Mouse (Mus musculus): Measurements from ENCODE around the gene Calhm5. TPM values are rescaled to one million over a fixed set of nuclear protein-coding genes. Genes with fewer than 3 reads are reported as not detected.

Calhm5 gene
- total RNA-seq (2015; ENCODE audit: low replicate concordance): 0.38 TPM in 1 of 2 replicates, not detected in the other
- total RNA-seq (2017; ENCODE audit: low replicate concordance): not detected in 2 replicates

DNA sequence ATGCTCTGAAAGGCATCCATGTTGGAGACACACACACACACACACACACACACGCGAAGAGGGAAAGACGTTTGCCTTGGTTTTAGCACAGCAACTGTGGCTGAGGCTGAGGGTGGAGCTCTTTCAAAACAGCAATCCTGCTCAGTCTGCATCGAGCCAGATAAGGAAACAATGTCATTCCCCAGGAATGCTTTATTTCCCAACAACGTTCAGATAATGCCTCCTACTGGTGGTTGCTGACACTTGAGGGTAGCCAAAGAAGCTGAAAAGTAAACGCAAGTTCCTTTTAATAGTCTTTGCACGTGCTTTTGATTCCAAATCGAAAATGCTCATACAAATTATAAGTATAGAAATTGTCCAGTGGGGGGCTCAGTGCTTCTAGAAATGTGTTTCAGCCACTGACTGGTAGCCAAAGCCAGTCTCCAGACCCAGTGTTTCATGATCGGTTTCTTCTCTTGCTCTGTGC, at the start of gene Calhm5:
Calhm5 (minus strand) TSS at position 102 of the 466 bp plus-strand sequence.
- no peak for ATAC-seq (replicated peaks; ENCODE audit: low FRiP score, poor library complexity, severe bottlenecking)

DNA sequence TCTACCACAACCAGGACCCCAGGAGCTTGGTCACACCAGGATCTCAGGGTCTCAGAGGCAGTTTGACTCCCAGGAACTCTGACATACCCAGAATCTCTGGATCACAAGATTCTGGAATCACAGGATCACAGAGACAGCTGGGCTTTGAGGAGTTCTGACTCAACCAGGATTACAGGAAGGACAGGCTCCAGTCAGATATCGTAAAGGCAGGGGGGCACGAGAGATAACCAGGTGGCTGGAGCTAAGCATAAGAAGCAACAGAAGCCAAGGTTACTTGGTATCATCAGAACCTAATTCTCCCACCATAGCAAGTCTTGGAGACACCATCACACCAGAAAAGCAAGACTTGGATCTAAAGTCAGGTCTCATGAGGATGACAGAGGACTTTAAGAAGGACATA, 45.4 kb upstream of the Calhm5 start:
- ATAC-seq (replicated peaks; ENCODE audit: low FRiP score, poor library complexity, severe bottlenecking): no peak

DNA sequence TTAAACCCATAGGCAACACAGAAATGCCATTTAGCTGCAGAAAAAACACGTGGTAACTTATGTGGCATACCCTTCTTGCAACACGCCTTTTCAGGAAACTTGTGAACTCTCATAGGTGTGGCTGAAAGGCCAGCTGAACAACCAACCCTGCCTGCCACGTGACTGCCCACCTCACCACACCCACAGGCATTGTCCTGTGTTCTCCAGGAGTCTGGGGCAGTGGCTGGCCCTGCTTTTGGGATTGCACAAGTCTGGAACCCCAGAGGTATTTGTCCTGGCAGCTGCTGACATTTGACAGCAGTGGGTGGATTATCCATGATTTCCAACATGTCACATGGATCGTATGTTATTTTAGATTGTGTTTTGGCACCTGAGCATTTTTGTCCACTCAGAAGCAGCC, 43.4 kb upstream of the Calhm5 start:
- no peak for ATAC-seq (replicated peaks; ENCODE audit: low FRiP score, poor library complexity, severe bottlenecking)

DNA sequence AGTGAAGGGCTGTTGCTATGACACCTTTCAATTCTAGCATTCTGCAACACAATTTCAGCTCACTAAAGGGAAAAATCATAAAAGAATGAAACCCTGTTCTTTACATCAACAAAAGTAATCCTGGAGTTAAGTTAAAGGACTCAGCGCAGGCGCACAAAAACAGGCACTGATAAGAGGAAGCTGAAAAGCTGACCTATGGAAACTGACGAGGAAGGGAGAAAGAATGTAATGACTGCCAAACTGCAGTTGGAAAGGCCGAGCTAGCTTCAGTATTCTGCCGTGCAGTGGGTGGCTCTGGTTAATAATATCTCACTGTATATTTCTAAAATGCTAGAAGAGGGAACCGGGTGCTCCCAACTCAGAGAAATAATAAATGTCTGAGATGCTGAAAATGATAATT, 41.7 kb upstream of the Calhm5 start:
- no peak for ATAC-seq (replicated peaks; ENCODE audit: low FRiP score, poor library complexity, severe bottlenecking)

DNA sequence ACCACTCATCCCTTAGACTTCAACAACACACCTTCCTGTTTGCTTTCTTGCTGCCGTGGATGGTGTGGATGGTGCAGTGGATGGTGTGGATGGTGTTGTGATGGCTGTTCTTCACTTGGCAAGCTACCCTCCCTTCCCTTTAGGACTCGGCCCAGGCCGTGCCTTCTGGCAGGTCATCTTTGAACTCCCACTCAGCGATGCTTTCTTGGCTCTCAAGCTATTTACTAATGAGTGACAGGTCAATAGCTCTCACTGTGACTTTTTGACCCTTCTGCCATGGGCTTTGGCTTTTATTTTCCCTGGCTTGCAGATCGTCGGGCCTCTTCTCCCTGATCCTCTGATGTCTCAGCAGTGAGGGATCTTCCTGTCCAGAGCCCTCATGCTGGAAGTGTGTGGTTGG, 40.1 kb upstream of the Calhm5 start:
- ATAC-seq (replicated peaks; ENCODE audit: low FRiP score, poor library complexity, severe bottlenecking): no peak

DNA sequence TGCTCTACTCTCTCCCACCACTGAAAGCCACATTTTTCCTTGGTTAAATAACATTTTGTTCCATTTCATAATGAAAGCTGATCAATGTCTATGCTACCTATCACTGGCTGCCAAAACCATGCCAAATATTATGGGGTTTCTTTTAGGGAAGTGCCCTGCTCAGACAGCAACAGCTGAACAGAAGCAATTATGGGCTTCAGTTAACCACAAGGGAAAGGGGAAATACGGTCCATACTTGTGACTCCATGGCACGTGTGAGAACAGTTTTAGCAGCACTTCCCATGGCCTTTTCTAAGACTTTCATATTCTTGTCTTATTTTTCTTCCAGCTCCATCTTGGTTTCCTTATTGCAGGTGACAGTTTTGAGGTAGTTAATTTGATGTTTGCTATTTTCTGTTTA, 35.0 kb upstream of the Calhm5 start:
- no peak for ATAC-seq (replicated peaks; ENCODE audit: low FRiP score, poor library complexity, severe bottlenecking)

DNA sequence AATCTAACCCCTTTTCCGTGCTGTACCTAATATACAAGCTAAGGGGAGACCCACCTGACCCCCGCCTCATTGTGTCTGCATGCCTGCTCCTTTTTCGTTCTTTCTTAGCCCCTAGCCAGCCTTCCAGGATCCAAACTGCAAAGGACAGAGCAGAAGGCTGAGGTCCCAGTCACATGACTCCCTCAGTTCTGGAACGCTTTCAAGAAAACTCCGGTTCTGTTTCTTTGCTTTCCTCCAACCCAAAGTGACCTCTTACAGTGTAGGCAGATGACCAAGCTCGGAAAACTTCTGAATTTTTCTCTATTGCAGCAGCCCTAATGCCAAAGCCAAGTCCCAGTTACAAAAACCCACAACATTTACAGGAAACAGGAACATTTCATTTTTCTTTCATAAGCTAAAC, 32.1 kb upstream of the Calhm5 start:
- ATAC-seq (replicated peaks; ENCODE audit: low FRiP score, poor library complexity, severe bottlenecking): no peak

DNA sequence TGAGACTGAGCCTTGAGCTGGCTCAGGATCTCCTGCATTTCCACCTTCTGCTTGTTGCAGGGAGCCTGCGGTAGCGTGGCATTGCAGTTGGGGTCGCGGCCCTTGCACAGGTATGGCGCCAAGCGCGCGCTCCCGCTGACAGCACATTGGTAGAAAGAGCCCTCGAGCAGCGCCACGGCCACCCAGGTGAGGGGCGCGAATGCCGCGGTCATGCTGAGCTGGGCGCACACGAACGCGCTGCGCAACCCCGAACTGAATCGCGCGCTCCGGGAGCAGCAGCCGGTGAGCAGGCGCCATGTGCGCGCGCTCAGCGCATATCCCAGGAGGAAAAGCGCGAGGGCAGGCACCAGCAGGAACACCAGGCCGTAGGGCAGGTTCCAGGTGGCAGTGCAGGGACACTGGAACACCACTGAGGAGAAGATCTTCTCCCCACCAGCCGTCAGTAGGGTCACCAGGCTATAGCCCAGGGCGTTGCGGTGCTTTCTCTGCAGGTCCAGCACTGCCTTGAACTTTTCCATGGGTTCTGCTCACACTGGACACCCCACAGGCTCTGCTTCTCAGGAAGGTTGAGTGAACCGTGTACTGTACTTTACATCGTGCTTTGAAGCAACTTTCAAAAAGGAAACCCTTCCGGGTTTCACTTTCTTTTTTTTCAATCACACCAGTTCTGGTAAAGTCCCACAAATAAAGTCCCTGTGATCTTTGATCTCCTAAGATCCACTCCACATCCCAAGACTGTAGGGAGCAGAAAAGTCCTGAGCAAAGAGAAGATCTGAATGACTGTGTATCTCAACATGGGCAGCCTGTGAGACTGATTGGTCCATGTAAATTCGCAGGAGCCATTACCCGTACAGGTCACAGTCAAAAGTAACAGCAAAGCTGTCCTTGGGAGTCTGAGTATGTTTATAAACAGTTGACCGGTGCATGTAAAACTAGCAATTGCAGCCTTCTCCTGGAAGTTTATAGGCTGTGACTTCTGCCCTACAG, 31.4 kb upstream of the Calhm5 start, which contains the start of gene Calhm6:
Calhm6 (minus strand) TSS at position 593 of the 987 bp plus-strand sequence.
- ATAC-seq (replicated peaks; ENCODE audit: low FRiP score, poor library complexity, severe bottlenecking): no peak

DNA sequence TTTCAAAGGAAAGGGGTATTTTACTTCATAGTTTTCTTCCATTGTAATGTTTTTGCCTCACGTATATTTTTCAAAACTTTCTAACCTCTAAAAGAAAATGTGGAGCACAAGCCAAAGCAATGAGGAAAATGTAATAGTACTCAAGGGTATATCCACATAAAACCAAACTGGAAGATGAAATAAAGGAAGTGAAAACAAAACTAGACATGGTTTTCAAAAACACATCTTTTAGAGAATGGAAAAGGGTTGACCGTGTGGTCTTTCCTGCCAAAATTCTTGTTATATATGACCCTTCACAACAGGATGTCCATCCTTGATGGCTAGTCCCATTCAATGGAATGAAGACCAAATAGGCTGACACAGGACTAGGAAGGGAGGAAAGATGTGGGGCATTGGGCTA, 22.1 kb upstream of the Calhm5 start:
- ATAC-seq (replicated peaks; ENCODE audit: low FRiP score, poor library complexity, severe bottlenecking): no peak

DNA sequence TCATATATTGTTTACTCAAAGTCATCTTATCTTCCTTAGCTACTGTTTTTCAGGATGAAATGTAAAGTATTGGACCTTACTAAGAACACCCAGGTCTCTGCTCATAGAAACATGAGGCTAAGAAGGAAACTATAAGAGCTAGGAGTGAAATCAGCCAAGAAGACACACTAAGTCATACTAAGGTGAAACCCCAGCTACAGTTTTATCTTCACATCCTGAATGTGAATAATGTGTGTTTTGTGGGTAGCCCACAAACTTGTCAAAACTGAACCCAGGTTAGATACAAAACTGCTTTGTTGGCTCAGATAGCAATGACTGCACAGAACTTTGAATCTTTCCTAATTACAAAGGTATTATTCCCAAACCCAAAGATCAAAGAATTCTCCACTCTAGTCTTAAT, 21.5 kb upstream of the Calhm5 start:
- no peak for ATAC-seq (replicated peaks; ENCODE audit: low FRiP score, poor library complexity, severe bottlenecking)

DNA sequence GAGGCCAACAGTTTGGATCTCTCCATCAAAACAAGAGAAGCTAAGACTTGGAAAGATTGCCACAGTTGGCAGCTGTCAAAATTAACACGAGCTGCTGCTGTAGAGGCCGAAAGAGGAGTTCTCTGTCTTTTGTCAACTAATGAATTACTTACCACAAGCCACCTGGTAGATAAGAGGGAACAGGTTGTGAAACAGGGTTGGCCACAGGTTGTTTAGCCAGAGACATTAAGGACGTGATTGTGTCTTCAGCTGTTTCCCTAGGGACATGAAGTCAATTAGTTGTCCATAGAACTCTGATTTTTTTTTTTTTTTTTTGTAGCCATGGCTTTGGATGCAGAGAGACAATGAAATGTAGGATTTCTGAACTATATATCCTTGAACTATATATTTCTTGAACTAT, 20.8 kb upstream of the Calhm5 start:
- ATAC-seq (replicated peaks; ENCODE audit: low FRiP score, poor library complexity, severe bottlenecking): no peak

DNA sequence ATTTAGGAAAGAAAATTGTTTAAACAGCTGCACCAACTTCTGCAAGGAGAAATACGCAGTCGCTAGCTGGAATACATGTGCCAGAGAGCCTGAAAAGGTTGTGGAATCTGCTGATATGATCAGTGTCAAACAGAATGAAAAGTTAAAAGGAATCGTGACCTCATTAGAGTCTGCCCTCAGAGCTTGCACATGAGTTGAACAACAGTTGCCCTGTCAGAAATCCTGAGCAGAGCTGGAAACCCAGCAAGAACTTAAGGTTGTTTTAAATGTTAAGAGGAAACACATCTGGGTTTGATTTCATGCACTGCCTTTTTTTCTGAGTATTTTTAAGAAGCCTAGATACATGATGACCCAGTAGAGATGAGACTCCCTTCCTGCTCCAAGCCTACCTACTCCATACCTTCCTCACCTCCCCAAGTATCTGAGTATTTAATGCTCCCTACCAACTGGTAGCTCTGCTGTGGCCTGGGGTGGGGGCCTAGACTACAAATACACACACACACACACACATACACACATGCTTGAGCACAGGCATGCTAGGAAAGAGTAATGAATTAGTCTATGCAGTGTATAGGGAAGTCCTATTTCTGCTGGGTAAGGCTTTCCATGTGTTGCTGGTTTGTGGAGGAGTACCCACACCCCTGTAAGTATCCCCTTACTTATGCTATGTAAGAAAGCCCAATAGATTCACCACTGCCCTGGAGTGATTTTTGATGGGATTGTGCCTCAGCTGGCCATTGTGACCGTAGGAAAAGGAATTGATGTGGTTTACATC, 15.8 kb upstream of the Calhm5 start:
- ATAC-seq (replicated peaks; ENCODE audit: low FRiP score, poor library complexity, severe bottlenecking): no peak

DNA sequence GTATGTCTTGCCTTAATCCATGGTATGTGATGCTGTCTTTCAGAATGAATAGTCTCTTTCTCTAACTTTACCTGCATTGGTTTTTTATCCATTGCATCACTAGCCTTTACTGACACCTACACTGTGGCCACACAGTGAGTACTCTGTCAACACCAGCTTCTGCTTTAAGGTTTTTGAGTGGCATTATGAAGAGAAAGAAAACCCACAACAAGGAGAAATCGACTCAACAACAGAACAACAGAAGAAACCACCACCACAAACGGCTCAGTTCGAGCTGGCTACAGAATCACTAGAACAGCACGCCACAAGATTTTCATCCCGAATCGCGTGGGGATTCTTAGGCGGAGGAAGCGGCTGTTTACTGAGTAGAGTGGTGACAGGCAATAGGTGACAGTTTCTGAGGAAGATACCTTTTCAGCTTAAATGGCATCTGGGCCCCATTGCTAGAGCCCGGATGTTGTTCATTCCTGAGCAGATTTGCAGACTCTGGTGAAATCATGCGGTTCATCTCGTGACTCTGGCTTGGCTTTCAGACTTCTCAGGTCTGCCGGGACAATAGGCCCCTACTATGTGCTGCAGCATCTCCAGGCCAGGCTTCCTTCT, 14.6 kb upstream of the Calhm5 start:
- ATAC-seq (replicated peaks; ENCODE audit: low FRiP score, poor library complexity, severe bottlenecking): no peak

DNA sequence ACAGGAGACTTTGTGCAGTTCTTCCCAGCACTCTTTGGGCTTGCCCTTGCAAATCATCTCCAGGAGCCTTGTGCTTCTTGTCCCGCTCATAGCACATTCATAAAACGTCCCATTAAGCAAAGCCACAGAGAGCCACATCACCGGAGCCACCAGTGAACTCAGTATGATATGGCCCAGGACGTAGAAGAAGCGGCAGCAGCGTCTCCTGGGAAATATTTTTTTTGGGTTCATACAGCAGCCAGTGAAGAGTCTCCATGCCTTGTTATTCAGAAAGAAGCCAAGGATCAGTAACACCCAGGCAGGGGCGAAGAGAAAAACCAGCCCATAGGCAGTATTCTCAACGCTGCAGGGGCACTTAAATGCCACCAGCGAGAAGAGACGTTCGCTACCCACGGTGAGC, 355 bp downstream of the Calhm5 start:
- no peak for ATAC-seq (replicated peaks; ENCODE audit: low FRiP score, poor library complexity, severe bottlenecking)

DNA sequence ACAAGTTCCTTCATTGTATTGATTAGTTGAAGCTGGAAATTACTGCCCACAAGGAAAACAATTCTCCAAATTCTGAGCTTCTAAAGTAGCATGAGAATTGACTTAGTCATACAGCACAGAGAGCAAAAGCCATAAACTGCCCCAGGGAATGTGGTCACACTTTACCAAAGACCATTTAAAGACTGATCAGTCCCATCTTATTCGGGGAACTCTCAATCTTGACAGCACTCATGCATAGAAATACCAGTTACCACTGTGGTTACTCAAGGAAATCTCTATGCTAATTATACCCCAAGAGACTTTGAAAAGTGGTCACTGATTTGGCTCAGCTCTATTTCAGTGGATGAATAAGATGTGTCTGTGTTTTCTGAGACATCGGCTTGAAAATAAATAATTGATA, 1.2 kb downstream of the Calhm5 start:
- ATAC-seq (replicated peaks; ENCODE audit: low FRiP score, poor library complexity, severe bottlenecking): no peak

DNA sequence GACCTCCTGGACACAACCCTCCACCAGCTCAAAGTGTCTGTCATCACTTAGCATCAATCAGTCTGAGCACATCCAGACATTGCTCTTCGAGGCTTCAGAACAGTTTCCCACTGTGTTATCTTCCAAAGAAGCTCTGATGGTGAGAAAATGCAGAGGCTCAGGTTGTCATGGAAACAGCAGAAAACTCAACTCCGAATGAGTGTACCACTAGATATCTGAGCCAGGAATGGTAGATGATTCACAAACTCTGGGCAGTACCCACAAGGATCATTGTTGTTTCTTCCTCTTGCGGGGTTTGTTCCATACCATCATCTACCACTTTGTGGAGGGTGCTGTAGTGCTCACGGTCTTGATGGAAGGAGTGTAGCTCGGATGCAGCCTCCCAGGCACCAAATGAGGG, 4.4 kb downstream of the Calhm5 start:
- no peak for ATAC-seq (replicated peaks; ENCODE audit: low FRiP score, poor library complexity, severe bottlenecking)

DNA sequence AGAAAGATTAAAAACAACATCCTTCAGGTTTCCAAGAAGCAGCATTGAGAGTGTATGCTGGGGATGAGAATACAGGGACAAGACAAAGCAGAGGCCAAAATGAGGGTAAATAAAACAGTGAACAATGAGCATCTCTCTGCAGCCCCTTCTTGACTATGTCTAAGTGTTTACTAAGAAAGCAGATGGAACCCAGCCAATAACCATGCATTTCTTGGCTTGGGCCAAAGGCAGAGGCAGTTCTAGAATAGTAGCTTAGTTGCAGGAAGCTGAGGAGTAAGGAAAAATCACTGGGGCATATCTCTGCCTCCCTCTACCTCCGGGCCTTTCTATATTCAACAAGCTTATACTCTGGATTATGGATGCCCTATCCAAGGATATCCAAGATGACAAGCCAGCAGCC, 5.8 kb downstream of the Calhm5 start:
- ATAC-seq (replicated peaks; ENCODE audit: low FRiP score, poor library complexity, severe bottlenecking): no peak

DNA sequence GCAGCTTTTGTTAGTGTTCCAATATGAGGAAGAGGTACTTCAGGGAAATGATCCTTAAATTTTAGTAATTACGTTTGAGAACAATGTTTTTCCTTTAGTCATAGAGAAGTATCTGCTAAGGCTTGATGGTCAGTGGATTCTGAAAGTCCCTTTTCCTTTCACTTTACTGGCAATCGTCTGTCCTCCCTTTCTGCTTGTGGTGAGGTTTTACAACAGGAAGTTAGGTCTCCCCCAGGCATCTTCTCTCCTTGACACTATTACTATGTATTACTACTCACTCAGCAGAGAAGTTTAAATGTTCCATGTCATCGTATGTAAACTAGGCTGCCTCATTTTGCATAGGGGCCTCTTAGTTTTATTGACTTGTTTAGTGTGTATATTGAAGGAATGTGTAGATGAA, 6.8 kb downstream of the Calhm5 start:
- ATAC-seq (replicated peaks; ENCODE audit: low FRiP score, poor library complexity, severe bottlenecking): no peak

DNA sequence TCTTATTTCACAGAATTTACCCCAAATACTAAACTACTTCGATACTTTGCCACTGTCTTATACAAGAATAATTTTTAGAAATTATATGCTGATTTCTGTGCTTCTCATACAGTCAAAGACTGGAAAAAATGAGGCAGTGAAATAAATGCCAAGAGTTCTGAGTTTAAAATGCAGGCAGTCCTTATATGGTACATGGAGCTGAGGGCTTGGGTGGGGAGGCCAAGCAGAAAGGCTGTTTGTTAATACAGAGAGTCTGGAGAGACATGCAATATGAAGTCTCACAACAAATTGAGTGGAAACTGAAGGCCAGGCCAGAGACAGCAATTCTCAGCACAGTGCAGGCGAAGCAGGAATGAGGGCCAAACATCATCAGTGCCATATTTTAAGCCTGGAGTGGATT, 7.8 kb downstream of the Calhm5 start:
- no peak for ATAC-seq (replicated peaks; ENCODE audit: low FRiP score, poor library complexity, severe bottlenecking)

DNA sequence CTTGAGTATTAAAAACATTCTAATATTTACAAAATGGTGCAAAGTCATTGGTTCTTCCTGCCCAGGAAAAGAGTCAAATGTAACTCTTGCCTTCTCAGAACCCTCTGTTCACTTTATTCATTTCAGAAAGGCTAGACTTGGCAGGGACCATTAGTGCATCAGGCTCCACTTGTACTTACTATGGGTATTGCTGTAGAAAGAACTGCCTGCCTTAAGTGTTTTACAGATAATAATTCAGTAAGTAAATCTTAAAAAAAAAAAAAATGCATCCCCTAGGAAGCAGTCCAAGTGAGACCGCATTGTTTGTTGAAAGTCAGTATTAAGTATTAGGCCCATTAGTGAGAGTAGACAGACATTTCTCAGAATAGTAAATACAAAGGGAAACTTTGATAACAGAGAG, 9.8 kb downstream of the Calhm5 start:
- ATAC-seq (replicated peaks; ENCODE audit: low FRiP score, poor library complexity, severe bottlenecking): no peak
